Mouse (Mus musculus): ENCODE data around the gene Inpp5b.

Gene Inpp5b

DNA sequence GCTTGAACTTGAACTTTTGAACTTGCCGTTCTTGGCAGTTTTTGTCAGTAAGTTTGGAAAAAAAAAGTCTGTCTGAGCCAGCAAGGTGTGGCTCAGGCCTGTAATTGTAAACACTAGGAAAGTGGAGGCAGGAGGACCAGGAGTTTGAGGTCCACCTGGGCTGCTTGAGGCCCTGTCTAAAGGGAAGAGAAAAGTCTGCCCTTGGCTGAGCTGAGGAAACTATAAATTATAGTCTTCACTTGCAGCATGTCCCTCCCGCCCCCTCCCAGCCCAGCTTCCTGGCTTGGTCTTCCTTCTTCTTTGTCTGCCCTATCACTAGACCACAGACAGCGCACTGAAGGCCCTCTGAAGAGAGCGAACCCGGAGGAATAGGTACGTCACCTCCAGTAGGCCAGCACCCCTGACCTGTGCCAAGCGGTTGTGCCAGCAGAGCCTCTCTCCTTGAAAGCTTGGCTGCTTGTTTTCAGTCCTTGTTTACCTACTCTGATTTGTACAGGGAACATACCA lies 17.7 kb downstream of the Inpp5b start:
- in situ Hi-C loops (cut with MboI, MseI): loop anchor here (5.0 kb wide), 1 partner anchor 38 kb away; no protein-coding TSS in a partner anchor

DNA sequence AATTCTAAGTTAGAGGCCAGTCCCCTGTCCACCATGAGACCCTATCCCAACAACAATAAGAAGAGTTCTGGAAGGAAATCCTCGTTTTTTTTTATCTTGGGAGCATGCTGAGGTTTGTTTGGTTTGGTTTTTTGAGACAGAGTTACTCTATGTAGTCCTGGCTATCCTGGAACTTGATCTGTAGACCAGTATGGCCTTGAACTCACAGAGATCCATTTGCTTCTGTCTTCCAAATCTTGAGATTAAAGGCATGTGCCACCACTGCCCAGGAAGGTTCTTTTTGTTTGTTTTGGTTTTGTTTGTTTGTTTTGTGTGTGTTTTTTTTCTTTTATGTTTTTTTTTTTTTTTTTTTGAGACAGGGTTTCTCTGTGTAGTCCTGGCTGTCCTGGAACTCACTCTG lies 19.6 kb downstream of the Inpp5b start:
- in situ Hi-C loops (cut with MboI, MseI): loop anchor here (5.0 kb wide), 1 partner anchor 49 kb away; the partner anchor contains the start of gene Sf3a3

DNA sequence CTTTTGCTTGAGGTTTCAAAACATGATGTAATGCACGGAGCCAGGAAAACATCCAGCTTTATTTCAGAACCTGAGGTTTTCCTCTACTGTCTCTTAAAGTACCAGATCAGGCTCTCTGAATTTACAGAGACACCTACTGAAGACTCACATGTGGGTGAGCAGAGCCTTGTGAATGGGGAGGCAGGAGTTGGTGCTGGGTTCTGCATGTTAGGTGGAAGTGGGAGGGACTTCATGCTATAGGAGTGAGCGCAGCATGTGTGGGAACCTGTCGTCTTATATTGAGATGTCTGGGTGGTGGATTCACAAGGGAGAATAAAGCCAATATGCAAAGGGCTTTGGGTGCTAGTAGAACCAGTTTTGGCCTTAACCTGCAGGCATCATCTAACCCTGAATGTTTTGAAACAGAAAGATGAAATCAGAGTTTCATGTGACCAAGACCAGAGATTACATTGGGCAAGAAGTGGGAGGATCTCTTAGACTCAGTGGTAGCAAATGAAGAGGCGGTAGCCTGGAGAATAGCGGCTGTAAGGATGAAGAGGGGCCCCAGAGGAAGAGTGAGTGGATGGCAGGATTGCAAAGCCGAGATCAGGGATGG lies 21.3 kb downstream of the Inpp5b start:
- in situ Hi-C loops (cut with MboI, MseI): loop anchor here (5.0 kb wide), 1 partner anchor 51 kb away; the partner anchor contains the start of gene Sf3a3

DNA sequence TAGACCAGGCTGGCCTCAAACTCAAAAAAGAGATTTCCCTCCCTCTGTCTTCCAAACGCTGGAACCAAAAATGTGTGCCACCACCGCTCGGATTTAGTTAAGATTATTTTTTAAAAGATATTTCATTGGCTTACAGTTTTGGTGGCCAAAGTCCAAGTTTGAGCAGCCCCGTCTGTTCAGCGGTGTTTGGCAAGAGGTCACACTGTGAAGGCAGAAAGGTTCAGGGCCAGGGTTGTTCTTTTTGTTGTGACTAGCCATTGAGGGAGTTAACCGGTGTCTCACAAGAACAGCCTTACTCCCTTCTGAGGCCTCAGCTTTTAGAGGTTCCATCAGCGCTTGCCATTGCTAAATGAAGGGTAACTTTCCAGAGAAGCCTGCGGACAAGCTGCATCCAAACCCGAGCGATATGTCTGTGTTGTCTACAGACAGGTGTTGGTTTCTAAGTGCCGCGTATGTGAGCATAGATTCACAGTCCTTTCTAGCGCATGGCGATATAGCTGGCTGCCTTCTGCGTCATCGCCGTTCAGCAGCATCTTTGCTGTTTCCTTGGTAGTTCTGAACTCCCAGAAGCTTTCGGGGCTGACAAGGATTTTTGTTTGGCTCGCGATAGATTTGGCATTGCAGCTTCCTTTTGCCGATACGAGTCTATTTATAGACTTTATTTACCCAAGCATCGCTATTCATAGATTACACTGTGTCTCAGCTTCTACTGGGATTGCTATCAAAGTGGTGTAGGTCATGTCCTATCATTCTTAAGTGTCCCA lies 24.3 kb downstream of the Inpp5b start:
- in situ Hi-C loops (cut with MboI, MseI): no loop called here

DNA sequence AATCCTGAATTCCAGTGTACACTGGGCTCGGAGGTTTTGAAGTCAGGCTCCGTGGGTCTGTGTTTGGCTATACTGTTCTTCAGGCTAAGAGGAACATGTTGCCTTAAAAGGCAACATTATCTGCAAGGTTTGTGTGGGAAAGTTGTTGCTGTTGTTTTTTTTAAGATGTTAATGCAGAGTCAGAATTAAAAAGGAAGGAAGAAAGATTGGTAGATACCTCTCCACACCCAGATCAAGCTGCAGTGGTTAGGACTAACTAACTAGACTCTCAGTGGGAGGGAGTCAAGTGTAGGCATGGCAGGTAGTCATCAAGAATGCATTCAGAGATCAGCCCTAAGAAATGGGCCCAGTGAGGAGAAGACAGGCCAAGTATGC lies 24.9 kb downstream of the Inpp5b start:
- in situ Hi-C loops (cut with MboI, MseI): no loop called here

DNA sequence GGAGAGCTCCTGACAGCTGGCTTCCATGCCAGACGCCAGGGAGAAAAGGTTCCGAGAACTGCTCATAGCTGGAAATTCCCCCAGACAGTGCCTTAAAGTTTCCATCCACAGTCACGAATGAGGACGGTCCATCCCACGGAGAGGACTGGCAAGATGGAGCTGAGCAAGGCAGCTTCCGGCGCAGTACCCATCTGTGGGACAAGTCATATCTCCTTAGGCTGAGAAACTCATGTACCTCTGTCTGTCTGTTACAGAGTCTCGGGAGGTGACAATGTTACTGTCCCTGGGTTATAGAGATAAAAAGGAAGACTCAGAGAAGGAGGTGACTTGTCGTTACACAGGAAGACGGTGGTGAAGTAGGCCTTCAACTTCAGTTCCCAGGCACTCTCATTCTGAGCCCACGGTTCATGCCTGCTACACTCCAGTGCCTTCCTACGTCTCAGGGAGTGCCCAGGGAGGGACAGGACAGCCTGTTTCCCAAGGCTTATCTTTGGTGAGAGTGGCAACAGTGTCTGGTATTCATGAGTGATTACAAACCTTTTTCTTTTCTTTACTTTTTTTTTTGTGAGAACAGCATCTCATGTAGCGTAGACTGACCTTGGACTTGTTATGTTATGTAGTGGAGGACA lies 27.4 kb downstream of the Inpp5b start:
- in situ Hi-C loops (cut with MboI, MseI): no loop called here

DNA sequence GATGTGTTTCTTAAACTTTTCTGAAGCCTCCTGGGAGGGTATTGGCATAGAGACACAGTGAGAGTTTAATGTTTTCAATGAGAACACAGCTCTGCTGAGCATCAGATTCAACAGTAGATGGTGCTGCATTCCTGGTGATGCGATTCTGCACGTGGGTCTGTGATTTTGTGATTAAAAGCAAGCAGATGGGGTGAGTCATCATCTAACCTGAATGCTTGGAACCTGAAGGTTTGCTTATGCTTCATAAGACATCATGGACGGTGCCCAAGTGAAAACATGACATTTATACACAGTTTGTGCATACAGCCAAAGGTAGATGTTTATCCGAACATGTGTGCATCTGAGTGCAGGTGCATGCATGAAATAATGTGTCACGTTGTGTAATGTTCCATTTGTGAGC lies 29.0 kb downstream of the Inpp5b start:
- in situ Hi-C loops (cut with MboI, MseI): no loop called here

GRCm38 (mm10) chr4:124772125-124772524 lies 30.5 kb downstream of the Inpp5b start:
- in situ Hi-C loops (cut with MboI, MseI): no loop called here

DNA sequence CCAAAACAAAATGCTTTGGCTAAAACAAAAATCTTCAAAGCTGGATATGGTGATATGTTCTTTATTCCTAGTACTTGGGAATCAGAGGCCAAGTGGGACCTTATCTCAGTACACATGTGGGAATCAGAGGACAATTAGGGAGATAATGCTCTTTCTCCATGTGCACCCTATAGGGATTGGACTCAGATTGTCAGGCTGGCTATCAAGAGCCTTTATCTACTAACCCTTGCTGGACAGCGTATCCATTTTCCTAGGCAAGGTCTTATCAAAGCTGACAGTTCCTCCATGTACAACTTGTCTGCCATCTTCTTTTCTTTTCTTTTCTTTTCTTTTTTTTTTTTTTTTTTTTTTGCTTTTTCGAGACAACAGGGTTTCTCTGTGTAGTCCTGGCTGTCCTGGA lies 31.8 kb downstream of the Inpp5b start:
- in situ Hi-C loops (cut with MboI, MseI): no loop called here

- in situ Hi-C loops (cut with MboI, MseI): no loop called here
Measured at GRCm38 (mm10) chr4:124773995-124774394, 32.3 kb downstream of the Inpp5b start.

DNA sequence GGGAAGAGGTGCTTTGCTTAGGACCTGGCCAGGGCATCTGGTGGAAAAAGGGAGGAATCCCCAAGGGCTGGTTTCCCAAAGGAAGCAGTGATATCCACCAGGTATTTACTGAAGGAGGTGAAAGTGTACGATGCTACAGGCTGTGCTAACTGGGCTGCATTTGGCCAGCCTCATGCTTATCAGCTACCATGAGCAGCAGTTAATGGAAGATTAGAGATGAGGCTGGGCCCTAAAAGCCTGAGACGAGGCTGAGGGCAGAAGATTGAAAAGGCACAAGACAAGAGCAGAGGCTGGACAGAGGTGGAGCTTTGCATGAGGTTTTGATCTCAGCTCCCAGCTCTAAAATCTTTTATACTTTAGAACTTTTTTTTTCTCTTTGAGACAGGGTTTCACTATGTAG lies 32.8 kb downstream of the Inpp5b start:
- in situ Hi-C loops (cut with MboI, MseI): no loop called here

- in situ Hi-C loops (cut with MboI, MseI): no loop called here
Measured at GRCm38 (mm10) chr4:124781361-124781760, 39.7 kb downstream of the Inpp5b start.

- in situ Hi-C loops (cut with MboI, MseI): no loop called here
Measured at GRCm38 (mm10) chr4:124782395-124782794, 40.7 kb downstream of the Inpp5b start.

- in situ Hi-C loops (cut with MboI, MseI): no loop called here
Measured at GRCm38 (mm10) chr4:124783937-124784336, 42.3 kb downstream of the Inpp5b start.

DNA sequence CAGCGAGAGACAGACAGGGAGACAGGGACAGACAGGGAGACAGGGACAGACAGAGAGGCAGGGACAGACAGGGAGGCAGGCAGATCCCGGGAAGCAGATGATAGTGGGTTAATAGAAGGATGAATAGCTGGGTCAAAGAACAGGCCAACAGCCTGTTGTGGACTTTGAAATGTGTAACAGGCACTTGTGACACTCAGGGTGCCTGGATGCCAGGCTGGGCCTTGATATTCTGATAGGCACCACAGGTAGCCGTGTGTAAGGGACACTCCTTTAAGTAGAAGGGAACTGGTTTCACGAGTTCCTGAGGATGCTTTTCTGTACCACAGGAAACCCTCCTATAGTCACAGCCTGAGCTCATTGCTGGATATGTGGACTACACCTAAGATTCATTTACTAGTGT lies 48.4 kb downstream of the Inpp5b start:
- in situ Hi-C loops (cut with MboI, MseI): loop anchor here (5.0 kb wide), 1 partner anchor 78 kb away; the partner anchor contains the start of gene Sf3a3

- in situ Hi-C loops (cut with MboI, MseI): loop anchor here (5.0 kb wide), 1 partner anchor 80 kb away; the partner anchor contains the start of gene Sf3a3
Measured at GRCm38 (mm10) chr4:124792114-124792513, 50.5 kb downstream of the Inpp5b start.

DNA sequence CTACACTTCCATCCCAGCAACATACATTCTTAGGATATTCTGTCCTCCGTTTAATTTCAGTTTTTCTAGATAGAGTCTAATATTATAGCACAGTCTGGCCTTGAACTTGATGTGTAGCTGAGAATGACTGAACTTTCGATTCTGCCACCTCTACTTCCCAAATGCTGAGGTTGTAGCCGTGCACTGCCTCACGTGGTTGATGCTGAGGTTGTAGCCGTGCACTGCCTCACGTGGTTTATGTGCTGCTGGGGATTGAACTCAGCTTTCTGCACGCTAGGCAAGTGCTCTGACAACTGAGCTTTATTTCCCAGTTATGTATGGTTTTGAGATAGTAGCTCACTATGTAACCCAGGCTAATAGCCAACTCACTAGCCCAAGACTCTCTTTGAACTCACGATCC lies 54.5 kb downstream of the Inpp5b start:
- in situ Hi-C loops (cut with MboI, MseI): loop anchor here (5.0 kb wide), 1 partner anchor 39 kb away; no protein-coding TSS in a partner anchor

- in situ Hi-C loops (cut with MboI, MseI): loop anchor here (5.0 kb wide), 1 partner anchor 40 kb away; no protein-coding TSS in a partner anchor
Measured at GRCm38 (mm10) chr4:124796913-124797312, 55.3 kb downstream of the Inpp5b start.

GRCm38 (mm10) chr4:124801552-124802308 lies 60.1 kb downstream of the Inpp5b start, which contains the start of gene Mtf1:
Gene Mtf1 (plus strand): TSS chr4:124802104.
- in situ Hi-C loops (cut with MboI, MseI): no loop called here

GRCm38 (mm10) chr4:124802309-124803260 lies 60.9 kb downstream of the Inpp5b start:
- in situ Hi-C loops (cut with MboI, MseI): no loop called here
